Mouse (Mus musculus) stomach, postnatal 0 days (tissue): ENCODE measurements around the gene Slc43a1.

ENCODE experiments used
- CTCF ChIP-seq: IDR thresholded peaks from 2 replicates; pipeline ENCODE4 v1.5.1; 2016; ENCODE audit warnings: antibody characterized with exemption, low read depth, mild to moderate bottlenecking, moderate library complexity
- EP300 ChIP-seq: optimal IDR thresholded peaks from 2 replicates; pipeline ENCODE3; 2016; ENCODE audit warnings: antibody characterized with exemption

- no peak for TF ChIP-seq EP300
- TF ChIP-seq CTCF, result no peak
Measured at GRCm38 (mm10) chr2:84883084-84883483, 44.4 kb downstream of the Slc43a1 start.
